Mouse (Mus musculus): ENCODE results near the gene Sycp2. TPM values are rescaled to one million over a fixed set of nuclear protein-coding genes. Genes with fewer than 3 reads are reported as not detected.

Sycp2 gene
- total RNA-seq, 2 experiments from 2014 or later, result 1.5 to 3.1 TPM

- ATAC-seq (ENCODE audit: poor library complexity, severe bottlenecking), result no peak
These were observed 102.8 kb downstream of the Sycp2 start for GRCm38 (mm10) chr2:178304669-178305068.

GRCm38 (mm10) chr2:178304188-178304529 is 103.3 kb downstream of the Sycp2 start:
- ATAC-seq (ENCODE audit: poor library complexity, severe bottlenecking), result no peak

GRCm38 (mm10) chr2:178303453-178304187 is 103.9 kb downstream of the Sycp2 start:
- ATAC-seq (ENCODE audit: poor library complexity, severe bottlenecking), result no peak

Other genes with a start within 250 kb of the Sycp2 start
- gene Ppp1r3d, start 6.8 kb upstream of the Sycp2 start, total RNA-seq (2015), result 7.4 and 7.5 TPM in 2 replicates
- 5.4 and 5.8 TPM in 2 replicates for gene Ppp1r3d, start 6.8 kb upstream of the Sycp2 start, total RNA-seq (2017)
- gene Fam217b, start 6.8 kb upstream of the Sycp2 start, total RNA-seq (2015), result 10.2 and 16.0 TPM in 2 replicates
- 5.9 and 8.6 TPM in 2 replicates for gene Fam217b, start 6.8 kb upstream of the Sycp2 start, total RNA-seq (2017)
- not detected in 2 replicates for gene Cdh26, start 22.8 kb upstream of the Sycp2 start, total RNA-seq (2015)
- not detected in 2 replicates for gene Cdh26, start 22.8 kb upstream of the Sycp2 start, total RNA-seq (2017)